Mouse (Mus musculus): ENCODE data around the gene Siah1a.

Siah1a gene

GRCm38 (mm10) chr8:86744313-86745220 is 1.2 kb downstream of the Siah1a start:
- DNase-seq (ENCODE audit: low spot score in 2 of 2), result no peak

GRCm38 (mm10) chr8:86742605-86743345 is 3.0 kb downstream of the Siah1a start:
- DNase-seq (ENCODE audit: low spot score in 2 of 2), result no peak

DNA sequence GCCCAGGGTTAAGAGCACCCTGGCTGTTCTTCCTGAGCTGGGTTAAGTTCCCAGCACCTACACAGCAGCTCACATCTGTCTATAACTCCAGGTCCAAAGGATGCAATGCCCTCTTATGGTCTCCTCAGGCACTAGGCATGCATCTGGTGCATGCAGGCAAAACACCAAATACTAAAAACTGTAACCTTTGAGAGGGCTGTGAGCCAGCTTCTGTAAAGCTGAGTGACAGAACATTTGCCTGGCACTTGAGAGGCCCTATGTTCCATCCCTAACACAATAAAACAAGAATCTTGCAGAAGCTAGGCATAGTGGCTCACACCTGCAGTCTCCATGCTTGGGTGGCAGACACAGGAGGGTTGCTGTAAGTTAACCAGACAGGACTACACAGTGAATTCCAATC is 4.1 kb downstream of the Siah1a start:
- DNase-seq (ENCODE audit: low spot score in 2 of 2), result no peak

GRCm38 (mm10) chr8:86740899-86741298 is 4.8 kb downstream of the Siah1a start:
- no peak for DNase-seq (ENCODE audit: low spot score in 2 of 2)

- no peak for DNase-seq (ENCODE audit: low spot score in 2 of 2)
Observed at GRCm38 (mm10) chr8:86735446-86736111, 10.2 kb downstream of the Siah1a start.

GRCm38 (mm10) chr8:86734954-86735353 is 10.8 kb downstream of the Siah1a start:
- no peak for DNase-seq (ENCODE audit: low spot score in 2 of 2)

GRCm38 (mm10) chr8:86734171-86734570 is 11.6 kb downstream of the Siah1a start:
- DNase-seq (ENCODE audit: low spot score in 2 of 2), result no peak

DNA sequence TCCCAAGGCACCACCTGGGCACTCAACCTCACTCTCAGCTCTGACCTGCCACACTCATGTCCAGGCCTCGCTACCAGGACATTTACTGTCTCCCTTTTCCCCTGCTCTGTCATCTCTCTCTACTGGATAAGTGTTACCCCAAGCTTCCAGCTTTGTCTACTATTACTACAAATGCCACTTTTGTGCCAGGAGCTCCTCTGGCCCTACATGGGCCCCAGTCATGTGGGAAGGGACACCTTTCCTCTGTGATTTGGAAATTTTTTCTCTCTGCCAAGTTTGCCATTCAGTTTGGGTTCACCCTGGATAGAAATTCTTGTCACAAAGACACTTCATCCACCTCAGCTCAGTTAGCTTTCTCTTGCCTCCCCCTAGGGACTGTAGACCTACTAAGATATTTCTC is 14.9 kb downstream of the Siah1a start:
- DNase-seq (ENCODE audit: low spot score in 2 of 2), result no peak

GRCm38 (mm10) chr8:86730303-86730702 is 15.4 kb downstream of the Siah1a start:
- no peak for DNase-seq (ENCODE audit: low spot score in 2 of 2)

GRCm38 (mm10) chr8:86728224-86728950 is 17.3 kb downstream of the Siah1a start:
- DNase-seq (ENCODE audit: low spot score in 2 of 2), result no peak

GRCm38 (mm10) chr8:86726959-86727358 is 18.8 kb downstream of the Siah1a start:
- DNase-seq (ENCODE audit: low spot score in 2 of 2), result no peak

- DNase-seq (ENCODE audit: low spot score in 2 of 2), result no peak
Observed at GRCm38 (mm10) chr8:86721490-86721889, 24.2 kb downstream of the Siah1a start.

DNA sequence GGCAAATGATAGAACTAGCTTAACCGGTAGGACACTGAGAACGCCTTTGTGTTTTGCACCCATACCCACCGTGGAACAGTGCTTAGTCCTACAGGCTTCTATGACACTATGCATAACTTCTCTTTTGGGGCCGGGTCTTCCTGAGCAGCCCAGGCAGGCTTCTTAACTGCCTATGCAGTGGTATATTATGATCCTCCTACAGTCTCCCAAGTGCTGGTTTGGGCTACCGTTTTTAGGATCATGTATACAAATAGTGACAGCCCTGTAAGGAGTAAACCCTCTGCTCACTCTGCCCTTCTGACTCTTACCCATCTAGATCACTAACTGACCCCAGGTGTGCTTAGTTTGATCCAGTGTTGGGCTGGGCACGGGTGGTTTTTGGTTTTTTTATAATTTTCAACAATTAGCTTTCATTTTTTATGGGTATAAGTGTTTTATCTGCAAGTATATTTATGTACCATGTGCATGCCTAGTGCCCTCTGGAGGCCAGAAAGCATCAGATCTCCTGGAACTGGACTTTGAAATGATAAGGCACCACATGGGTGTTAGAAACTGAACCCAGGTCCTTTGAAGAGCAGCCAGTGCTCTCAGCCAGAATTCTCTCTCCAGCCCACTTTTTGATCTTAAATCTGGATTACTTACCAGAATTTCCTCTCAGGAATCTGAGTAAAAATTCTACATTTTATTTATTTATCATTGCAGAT is 24.8 kb downstream of the Siah1a start:
- DNase-seq (ENCODE audit: low spot score in 2 of 2), result no peak

DNA sequence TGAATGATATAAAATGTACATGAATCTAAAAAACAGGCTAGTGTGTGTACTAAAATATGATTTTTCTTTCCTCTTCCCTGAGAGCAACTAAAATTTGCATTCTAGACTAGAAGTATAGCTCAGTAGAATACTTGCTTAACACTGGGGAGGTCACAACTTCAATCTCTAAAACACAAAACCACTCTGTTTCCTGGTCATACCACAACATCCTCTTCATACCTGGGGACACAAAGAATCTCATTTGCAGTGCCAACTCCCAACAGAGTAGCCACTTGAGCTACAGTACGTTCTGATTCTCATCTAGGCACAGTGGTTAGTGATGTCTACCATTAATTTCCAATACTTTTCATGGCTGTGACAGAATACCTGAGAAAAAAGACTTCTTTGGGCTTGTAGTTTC is 26.4 kb downstream of the Siah1a start:
- DNase-seq (ENCODE audit: low spot score in 2 of 2), result no peak

GRCm38 (mm10) chr8:86718332-86718994 is 27.3 kb downstream of the Siah1a start:
- DNase-seq (ENCODE audit: low spot score in 2 of 2), result no peak

DNA sequence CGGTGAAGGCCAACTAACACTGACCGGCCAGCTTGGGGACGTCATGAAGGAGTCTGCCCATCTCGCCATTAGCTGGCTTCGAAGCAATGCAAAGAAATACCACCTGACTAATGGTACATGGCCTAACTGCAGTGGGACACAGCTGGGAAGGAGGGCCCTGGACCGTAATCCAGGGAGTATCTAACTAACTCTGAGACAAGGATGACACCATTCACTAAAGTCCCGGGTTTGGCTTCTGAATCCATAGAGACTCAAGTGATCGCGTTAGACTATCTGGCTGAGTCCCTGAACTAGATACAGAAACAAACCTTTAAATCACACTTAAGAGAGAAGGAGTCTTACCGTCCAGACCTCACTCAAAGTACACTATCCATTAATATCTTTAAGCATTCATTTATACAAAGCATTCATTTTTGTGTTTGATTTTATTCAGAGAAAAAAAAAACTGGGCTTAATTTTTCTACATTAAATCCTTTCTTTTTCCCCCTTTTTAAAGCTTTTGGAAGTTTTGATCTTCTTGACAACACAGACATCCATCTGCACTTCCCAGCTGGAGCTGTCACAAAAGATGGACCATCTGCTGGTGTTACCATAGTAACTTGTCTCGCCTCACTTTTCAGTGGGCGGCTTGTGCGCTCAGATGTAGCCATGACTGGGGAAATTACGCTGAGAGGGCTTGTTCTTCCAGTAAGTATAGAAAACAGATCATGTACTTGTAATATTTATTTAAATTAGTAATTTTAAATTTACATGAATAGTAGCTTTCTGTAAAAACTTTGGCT is 32.1 kb downstream of the Siah1a start:
- no peak for DNase-seq (ENCODE audit: low spot score in 2 of 2)

DNA sequence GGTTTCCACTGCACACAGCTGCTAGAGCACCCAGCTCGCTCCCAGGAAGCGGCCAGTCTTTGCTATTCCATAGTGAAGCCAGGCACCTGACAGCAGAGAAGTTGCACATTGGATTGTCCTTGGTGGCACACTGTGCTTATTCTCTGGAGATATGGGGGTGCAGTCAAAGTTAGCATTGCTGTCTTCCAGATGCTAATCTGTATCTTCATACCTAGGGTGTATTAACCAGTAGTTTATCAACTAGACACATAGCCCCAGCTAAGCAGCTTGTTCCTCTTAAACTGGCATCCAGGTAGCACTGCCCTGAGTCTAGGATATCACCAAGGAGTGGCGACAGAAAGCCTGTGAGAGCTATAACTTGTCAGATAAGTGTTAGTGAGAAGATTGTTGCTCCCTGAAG is 33.1 kb downstream of the Siah1a start:
- no peak for DNase-seq (ENCODE audit: low spot score in 2 of 2)

GRCm38 (mm10) chr8:86707873-86708272 is 37.9 kb downstream of the Siah1a start:
- DNase-seq (ENCODE audit: low spot score in 2 of 2), result peak in 1 of 2 experiments; percentile 44

- DNase-seq (ENCODE audit: low spot score in 2 of 2), result no peak
Observed at GRCm38 (mm10) chr8:86706756-86707155, 39.0 kb downstream of the Siah1a start.

DNA sequence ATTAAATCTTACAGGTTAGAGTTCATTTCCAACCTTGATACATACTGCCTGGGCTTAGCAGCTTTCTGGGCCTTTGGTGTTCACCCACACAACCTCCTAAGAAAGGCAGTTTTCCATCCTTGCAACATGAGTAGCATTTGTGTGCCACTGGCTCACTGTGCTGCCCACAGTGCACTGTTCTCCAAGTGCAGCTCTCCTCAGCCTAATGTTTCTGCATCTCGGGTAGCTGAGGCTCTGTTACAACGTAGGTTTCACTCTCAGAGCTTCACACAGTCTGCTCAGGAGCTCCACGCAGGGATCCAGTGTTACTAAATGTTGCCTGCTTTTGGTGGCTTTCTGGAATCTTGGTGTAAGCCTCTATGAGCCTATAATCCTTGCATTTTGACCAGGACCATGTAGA is 40.4 kb downstream of the Siah1a start:
- DNase-seq (ENCODE audit: low spot score in 2 of 2), result no peak

Measured in spleen, postnatal 10 days (tissue).